Mouse (Mus musculus): Measurements from ENCODE around the gene Crebrf.
A peak's percentile ranks its signal among the peaks of the same experiment; 100 is the strongest.

Gene Crebrf

DNA sequence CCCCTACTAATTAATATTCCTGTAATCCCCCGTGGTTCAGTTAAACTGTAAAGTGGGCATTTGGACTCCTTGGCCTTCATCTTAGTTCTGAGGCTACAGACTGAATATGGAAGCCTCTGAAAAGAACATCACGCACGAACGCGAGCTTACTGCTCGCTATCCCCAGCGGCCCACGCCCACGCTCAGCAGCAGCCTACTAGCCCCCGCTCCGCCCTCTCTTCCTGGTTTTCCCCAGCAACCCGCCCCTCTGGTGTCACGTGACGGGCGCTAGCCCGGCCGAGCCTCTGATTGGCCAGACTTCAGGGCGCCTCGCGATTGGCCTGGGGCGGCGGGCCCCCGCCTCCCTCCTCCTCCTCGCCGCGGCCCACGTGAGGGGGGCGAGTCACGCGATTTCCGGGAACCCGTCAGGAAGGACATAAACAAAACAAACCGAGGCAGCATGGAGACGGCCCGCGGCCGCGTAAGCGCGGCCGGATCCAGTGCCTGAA is at the start of gene Crebrf:
Gene Crebrf, plus strand, starts transcription at position 380 of the 488 bp plus-strand sequence.
- peak; percentile 99 to 100 for DNase-seq (ENCODE audit: low spot score in 2 of 2)

DNA sequence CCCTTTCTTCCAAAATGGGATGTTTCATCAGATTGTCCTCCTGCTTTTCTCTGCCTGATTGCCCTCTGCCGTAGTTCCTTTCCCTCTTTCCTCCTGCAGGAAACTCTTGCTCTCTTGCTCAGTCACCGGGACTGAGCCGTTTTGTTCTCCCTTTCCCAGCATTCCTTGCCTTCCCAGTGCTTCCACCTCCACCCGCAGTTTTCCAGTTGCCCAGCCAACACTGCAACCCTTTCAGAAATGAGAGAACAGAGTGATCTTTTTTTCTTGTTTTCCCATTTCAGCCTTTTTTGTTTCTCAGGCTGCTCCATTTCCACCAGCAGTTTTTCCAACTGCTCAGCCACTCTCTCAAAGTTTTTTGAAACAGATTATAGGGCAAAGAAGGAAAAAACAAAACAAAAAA is 44.2 kb upstream of the Crebrf start:
- DNase-seq (ENCODE audit: low spot score in 2 of 2) = no peak

- no peak for DNase-seq (ENCODE audit: low spot score in 2 of 2)
These were observed 39.6 kb upstream of the Crebrf start for GRCm38 (mm10) chr17:26675845-26676244.

DNA sequence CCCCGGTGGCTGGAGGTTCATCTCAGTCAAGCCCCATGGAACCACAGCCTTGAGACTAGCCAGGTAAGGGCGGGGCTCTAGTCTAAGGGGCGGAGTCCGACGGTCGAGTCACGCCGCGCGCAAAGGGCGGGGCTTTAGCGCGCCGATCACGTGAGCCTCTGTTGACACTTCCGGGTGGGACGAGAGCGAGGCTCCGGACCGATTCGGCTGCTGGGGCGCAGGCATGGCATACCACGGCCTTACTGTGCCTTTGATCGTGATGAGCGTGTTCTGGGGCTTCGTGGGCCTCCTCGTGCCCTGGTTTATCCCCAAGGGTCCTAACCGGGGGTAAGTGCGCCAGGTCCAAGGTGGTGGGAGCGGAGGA is 39.2 kb upstream of the Crebrf start:
- DNase-seq (ENCODE audit: low spot score in 2 of 2) = peak; percentile 87 to 92

DNA sequence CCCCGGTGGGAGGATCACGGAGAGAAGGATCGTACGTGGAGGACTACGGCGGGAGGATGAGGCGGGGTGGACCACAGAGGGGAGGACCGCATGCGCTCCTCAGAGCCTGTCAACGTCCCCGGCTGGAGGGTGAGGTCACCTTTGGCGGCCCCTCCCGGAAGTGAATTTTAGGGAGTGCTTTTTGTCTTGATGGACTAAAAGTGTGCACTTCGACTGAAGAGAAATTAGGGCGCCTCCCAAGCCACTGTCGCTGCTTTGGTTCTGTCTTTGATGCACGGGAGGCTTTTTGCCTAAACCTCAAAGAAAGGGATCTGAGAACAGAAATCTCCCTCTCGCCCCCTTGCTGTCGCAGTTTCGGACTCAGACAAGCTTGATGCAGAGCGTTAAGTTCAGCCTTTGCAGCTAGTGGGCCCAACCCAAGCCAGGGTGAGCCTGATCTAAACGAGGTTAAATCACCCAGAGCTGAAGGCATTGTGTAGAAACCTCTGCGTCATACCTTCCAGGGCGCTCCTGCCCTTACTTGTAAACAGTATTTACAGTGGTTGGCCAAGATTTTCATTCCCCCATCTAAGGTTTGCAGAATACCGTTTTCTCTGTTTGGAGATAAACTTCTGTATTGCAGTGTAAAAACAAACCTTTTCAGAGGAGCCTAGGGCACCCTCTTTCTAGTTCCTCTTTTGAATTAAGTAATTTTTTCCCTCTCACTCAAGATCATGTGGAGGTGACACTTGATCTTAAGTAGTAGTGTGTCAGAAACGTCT is 38.7 kb upstream of the Crebrf start:
- peak in 1 of 2 experiments; percentile 62 for DNase-seq (ENCODE audit: low spot score in 2 of 2)

DNA sequence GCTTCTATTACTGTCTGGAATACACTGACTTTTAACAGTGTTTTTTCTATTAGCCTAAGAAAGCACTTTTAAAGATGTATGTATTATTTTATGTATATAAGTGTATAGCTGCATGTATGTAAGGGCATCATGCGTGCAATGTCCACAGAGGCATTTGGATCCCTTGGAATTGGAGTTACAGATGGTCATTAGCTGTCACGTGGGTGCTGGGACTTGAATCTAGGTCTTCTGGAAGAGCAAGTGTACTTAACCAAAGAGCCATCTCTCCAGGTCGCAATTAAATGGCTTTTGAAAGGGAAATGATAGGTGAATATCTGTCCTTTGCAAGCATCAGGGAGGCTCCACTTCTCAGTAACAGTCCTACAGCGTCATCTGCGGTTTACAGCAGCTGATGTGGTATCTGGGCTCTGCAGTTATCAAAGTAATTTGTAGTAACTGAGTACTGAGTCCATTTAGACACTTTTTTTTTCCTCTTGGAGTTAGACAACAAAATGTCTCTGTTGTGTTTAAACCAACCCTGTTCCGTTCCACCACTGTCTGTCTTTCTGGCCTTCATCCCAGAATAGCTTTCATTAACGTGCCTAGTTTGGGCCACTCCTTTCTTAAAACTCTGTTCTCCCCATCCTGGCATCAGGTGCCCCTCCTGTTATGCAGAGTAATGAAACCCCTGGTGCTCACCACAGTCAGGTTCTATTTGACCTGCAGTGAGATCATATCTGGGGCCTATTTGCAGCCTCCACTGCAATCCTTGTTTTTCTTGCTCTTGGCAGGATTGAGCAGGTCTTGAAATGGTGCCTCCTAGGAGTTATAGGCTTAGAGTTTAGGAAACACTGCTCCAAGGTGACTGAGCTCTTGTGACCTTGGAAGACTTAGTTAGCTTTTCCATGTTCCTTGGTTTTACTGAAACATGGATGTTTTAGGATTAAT is 37.5 kb upstream of the Crebrf start:
- peak in 1 of 2 experiments; percentile 23 for DNase-seq (ENCODE audit: low spot score in 2 of 2)

DNA sequence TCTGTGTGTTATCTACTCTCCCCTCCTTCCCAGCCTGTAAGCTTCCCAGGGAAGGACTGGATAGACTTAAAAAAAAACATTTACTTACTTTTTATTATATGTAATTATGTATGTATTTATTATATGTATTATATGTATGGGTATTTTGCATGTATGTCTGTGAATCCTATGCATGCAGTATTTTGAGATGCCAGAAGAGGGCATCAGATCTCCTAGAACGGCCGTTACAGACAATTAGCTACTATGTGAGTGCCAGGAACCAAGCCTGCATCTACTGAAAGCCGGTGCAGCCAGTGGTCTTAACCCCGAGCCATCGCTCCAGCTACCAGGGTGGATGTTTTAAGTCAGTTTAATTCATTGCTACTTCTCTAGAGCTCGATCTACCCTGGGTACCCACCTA is 34.2 kb upstream of the Crebrf start:
- no peak for DNase-seq (ENCODE audit: low spot score in 2 of 2)

- DNase-seq (ENCODE audit: low spot score in 2 of 2) = no peak
These were observed 29.0 kb upstream of the Crebrf start for GRCm38 (mm10) chr17:26686334-26687000.

DNA sequence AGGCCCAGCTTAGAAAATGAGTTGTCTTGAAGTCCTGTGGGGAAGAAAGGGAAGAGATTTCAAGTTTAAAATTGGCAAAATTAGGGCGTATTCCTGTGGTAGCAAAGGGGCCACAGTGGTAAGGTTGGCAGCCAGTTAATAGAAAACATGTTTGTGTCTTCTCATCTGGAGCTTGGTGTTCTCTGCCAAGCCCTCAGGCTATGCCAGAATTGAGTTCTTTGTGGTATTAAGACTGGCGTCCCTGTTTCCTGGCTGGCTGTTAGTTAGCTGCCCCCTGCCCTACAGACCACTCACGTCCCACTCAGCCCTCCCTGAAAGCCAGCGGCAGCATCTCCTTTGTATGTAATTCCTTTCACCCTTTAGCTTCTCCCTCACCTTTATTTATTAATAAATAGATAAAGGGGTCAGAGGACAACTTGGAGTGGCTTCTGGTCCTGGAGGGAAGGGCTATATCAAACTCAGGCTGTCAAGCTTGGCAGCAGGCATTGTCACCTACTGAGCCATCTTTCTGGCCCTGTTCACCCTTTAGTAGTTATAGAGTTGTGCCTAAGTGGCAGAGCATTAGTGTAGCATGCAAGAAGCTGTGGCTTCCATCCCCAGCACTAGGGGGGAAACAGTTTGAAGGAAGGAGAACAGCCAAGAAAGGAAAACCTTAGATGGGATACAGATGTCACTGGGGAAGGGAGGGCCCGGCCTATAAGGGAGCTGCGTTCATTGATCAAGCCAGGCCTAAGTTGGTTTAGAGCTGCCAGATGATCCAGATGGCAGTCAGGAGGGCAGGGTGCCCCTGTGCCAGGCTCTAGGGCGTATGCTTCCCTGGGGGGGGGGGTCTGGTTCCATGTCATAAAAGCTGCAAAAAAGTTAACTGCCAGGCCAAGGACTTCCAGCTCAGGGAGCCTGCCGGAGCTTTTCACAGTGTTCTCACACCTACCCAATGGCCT is 26.4 kb upstream of the Crebrf start:
- no peak for DNase-seq (ENCODE audit: low spot score in 2 of 2)

DNA sequence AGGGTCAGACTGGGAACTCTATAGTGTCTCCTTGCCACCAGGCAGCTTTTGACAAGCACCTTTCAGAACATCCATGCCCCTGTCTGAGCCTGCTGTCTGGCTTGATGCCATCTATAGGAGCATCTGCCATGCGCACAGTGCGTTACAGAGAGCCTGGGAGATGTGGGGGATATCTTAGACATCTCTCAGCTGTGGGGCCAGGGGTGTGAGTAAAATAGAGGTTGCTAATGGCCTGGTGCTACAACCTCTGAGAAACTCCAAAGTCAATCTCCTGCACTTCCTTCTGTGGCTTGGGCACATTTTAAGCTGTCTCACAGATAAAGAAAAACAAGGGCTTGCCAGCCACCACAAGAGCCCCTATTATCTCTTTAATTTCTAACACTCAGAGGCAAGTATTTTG is 25.6 kb upstream of the Crebrf start:
- DNase-seq (ENCODE audit: low spot score in 2 of 2) = no peak

GRCm38 (mm10) chr17:26690236-26690635 is 25.2 kb upstream of the Crebrf start:
- no peak for DNase-seq (ENCODE audit: low spot score in 2 of 2)

- DNase-seq (ENCODE audit: low spot score in 2 of 2) = no peak
These were observed 24.3 kb upstream of the Crebrf start for GRCm38 (mm10) chr17:26691110-26691509.

- no peak for DNase-seq (ENCODE audit: low spot score in 2 of 2)
These were observed 22.0 kb upstream of the Crebrf start for GRCm38 (mm10) chr17:26693424-26693823.

DNA sequence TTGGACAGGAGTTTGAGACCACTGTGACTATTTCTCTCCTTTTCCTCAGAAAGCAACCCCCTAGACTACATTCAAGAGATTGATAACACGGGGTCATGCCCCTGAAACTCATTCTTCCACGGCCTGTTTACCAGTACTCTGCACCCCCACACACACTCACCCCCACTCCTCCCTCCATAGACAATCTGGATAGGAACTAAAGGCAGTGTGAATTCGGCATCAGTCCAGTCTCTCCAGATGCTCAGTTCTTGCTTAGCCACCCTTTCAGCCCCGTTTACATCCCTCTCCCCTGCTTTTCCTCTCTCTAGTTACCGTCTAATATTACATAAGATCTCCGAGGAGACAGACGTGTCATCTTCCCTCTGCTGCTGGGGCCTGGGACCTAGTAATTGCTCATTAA is 21.3 kb upstream of the Crebrf start:
- DNase-seq (ENCODE audit: low spot score in 2 of 2) = no peak

GRCm38 (mm10) chr17:26695193-26695592 is 20.3 kb upstream of the Crebrf start:
- no peak for DNase-seq (ENCODE audit: low spot score in 2 of 2)

GRCm38 (mm10) chr17:26698846-26699245 is 16.6 kb upstream of the Crebrf start:
- DNase-seq (ENCODE audit: low spot score in 2 of 2) = peak in 1 of 2 experiments; percentile 26

- no peak for DNase-seq (ENCODE audit: low spot score in 2 of 2)
These were observed 15.4 kb upstream of the Crebrf start for GRCm38 (mm10) chr17:26699819-26700616.

DNA sequence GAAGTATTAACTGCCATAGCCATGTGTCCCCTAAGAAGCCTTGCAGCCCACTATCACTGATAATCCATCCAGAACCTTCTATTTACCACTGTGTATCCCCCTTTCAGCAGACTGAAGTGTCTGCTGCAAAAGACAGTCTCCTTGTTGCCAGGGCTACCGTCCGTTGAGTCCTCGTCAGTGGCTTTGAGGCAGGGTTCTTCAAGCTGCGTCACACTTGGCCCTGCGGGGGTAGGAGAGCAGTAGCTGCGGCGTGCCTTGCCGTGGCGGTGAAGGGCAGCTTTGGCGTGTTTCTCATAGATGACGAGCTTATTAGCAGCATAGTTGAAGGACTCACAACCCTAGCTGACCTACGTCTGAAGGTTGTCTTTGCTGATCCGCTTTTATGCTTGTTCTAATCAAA is 13.9 kb upstream of the Crebrf start:
- DNase-seq (ENCODE audit: low spot score in 2 of 2) = no peak

DNA sequence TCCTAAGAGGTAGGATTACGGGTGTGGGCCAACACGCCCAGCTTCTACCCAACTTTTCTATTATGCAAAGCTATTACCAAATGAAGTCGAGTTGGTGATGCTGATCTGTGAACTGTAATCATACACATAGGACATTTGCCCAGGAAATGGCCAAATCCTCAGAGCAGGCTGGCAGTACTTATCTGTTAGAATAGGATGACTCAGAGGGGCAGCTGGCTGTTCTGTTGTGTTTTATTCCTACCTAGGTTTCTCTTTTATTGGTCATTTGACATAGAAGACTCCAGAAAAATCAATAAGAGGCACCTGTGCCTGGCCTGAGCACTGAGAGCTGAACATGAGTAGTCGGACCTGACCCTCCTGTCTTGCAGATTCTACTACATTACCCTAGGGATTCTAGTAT is 12.8 kb upstream of the Crebrf start:
- no peak for DNase-seq (ENCODE audit: low spot score in 2 of 2)

- no peak for DNase-seq (ENCODE audit: low spot score in 2 of 2)
These were observed 11.8 kb upstream of the Crebrf start for GRCm38 (mm10) chr17:26703671-26704070.

All from natural killer cell, adult 2 months (primary cell).